Mouse (Mus musculus) cerebellum, adult 11-12 months (tissue): ENCODE results near the gene Klf16.

Source experiments
- DNase-seq: peaks from one replicate; pipeline ENCODE4 v3.0.0; 2022

The Klf16 gene

DNA sequence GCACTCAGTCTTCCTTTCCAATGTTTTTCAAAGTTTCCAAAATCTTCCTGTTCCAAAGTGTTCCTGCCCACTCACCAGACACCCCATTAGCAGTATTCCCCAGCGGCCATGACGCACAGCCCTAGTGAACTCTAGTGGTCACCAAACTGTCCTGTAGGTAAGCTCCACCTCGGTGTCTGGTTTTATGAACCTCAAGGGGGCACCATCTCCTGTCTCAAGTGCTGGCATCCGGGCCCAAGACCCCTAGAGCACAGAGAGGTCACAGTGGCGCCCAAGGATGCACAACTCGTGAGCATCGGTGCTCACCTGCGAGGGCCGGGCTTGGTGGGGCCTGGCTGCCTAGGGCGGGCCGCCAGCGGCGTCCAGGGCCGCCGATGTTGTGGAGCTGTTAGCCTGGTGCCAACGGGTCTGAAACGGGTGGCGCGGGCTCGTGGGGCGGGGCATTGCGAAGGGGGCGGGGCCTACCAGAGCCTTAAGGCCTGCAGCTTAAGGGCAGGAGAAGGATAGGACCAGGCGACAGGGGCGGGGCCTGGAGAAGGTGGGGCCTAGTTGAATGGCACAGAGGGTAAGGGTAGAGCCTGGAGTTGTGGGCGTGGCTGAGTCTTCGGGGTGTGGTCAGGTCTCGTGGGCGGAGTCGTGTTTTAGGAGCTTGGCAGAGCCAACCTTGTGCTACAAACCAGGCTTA is 38.3 kb downstream of the Klf16 start, which contains the start of gene Atp8b3:
Gene Atp8b3, minus strand, starts transcription at position 415 of the 685 bp plus-strand sequence.
- peak; percentile 41 for DNase-seq

GRCm38 (mm10) chr10:80538180-80538579 is 38.9 kb downstream of the Klf16 start:
- DNase-seq: no peak

DNA sequence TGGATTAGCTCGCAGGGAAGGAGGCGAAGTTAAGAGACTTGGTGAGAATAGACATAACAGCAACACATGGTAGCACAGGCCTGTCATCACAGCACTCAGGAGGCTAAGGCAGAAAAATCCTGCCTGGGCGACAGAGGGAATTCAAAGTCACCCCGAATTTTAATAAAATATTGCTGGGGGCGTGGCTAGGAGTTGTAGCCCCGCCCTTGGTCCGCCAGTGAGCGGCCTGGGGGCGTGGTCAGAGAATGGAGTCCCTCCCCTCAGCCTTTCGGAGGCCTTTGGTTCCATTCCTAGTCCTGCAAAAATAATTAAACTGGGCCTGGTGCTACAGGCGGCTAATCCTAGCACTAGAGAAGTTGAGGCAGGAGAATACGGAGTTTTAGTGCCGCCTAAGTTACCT is 41.4 kb downstream of the Klf16 start:
- no peak for DNase-seq

DNA sequence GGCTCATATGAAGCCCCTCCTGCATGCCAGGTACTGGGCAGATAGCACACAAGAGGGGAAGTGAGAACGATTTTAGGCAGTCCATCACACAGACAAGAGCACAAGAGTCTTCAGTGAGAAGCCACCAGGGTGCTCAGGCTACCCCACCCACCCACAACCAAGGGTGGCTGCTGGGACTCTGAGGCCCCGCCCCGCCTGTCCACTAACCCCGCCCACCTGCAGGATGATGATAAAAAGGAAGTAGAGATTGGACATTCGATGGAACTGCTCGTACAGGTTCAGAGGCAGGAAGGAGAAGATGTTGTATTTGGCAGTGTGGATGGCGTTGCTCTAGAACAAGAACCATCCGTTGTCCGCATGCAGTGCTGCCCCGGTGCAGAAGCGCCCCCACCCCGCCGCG is 42.0 kb downstream of the Klf16 start:
- DNase-seq: no peak

DNA sequence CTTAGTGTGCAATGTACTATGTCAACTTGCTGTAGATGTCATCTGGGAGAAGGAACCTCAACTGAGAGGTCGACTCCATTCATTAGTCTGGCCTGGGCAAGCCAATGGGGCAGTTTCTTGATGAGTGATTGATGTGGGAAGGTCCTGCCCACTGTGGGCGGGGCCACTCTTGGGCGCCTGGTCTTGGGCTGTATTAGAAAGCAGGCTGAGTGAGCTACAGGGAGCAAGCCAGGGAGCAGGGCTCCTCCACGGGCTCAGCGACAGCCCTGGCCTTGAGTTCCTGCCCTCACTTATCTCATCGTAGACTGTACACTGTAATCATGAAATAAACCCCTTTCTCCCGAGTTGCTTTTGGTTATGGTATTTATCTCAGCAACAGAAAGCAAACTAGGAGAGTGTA is 43.4 kb downstream of the Klf16 start:
- DNase-seq: no peak

DNA sequence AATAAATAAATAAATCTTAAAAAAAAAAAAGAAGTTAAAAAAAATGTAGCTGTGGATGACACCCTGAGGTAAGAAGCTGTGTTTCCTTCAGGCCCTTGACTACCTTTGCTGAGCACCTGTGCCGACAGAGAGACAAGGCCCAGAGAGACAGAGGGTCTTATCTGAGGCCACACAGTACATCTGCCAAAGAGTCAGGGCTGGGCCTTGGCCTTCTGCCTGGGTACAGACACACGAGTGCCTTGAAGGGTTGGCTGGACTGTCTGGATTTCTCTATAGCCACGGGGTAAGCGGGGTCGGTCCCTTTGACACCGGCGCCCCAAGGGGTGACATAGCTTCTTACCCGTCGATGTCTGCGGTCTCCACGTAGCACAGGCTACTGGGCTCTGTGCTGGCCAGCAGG is 44.3 kb downstream of the Klf16 start:
- DNase-seq: no peak

- no peak for DNase-seq
Measured at GRCm38 (mm10) chr10:80526172-80526571, 50.9 kb downstream of the Klf16 start.

DNA sequence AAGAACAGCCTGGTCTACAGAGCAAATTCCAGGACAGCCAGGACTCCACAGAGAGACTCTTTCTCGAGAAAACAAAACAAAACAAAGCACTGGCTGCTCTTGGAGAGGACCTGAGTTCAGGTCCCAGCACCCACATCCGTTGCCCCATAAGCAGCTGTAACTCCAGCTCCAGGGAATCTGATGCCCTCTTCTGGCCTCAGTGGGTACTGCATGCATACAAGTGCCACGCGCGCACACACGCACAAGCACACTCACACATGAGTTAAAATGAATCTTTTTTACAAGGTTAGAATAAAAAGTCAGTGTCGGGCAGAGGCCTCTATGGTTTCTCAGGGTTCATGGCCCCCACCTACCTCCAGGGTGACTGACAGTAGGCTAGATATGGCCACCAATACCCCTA is 53.8 kb downstream of the Klf16 start:
- DNase-seq: no peak

GRCm38 (mm10) chr10:80519287-80519686 is 57.8 kb downstream of the Klf16 start:
- DNase-seq: no peak
